Mouse (Mus musculus): ENCODE measurements at regions not wholly inside any gene's neighbourhood (a gene's known extent, or its start where the extent isn't known, plus 50 kb on each side); places are given as distances from the start of the nearest gene placed in this dataset.

DNA sequence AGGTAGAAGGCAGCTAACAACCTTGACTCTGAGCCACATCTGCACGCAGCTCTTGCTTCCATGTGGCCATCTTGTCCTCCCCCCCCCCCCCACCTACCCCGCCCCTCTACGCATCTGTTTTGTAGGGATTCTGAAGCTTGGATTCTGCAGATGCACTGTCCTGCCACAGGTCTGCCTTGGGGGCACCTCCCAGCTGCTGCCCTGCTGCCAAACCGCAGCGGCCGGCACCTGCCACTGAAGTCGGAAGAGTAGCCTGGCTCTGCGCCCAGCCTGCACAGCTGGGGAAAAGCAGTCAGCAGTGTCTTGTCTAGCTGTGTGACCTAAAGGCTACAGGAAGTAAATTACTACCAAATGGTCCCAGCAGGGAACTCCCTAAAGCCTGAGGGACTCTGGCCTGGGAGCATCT is 119.3 kb downstream of the Ddx1 start:
- H3K36me3 ChIP-seq: no peaks in the 10 kb centered on the region
- H3K4me2 ChIP-seq: no peak overlapping the region
- no peaks in the 10 kb centered on the region for H3K9me3 ChIP-seq
- H3K27me3 ChIP-seq (replicated peaks): no peaks in the 10 kb centered on the region
- no peaks in the 10 kb centered on the region for H3K4me1 ChIP-seq
- no peak overlapping the region for H3K27ac ChIP-seq
- whole genome bisulfite sequencing: 57% methylated on average over 8 of the region's 8 CpGs
- H3K4me3 ChIP-seq (replicated peaks): no peak overlapping the region
- peak; percentile 59; the same call in 1 of the 2 replicates for ATAC-seq (ENCODE audit: insufficient read depth, low FRiP score, low read depth)
- H3K9ac ChIP-seq: no peak overlapping the region

DNA sequence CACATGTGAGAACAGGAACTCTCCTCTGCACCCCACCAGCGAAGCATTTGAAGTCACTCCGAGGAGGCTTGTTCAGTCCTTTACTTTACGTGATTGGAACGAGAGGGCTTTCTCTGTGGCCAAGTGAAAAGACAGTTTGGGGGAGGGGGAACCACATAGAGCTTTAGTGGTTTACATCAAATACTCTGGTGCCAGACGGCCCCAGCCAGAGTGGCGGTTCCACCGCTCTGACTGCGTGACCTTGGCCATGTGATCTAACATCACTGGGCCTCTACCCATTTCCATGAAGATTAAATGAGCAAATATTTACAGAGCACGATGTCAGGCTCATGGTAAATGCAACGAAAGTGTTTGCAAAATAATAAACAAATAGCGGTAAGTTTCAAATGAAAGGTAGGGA is 121.6 kb downstream of the Ddx1 start:
- Histone ChIP-seq H3K9me3 (no peaks in the 10 kb centered on the region), H3K9ac (no peak overlapping the region), H3K27ac (no peak overlapping the region), H3K4me3 (replicated peaks) (no peak overlapping the region), H3K36me3 (no peaks in the 10 kb centered on the region), H3K4me1 (no peaks in the 10 kb centered on the region), H3K4me2 (no peak overlapping the region), H3K27me3 (replicated peaks) (no peaks in the 10 kb centered on the region)
- ATAC-seq (ENCODE audit: insufficient read depth, low FRiP score, low read depth): no peak
- 40% methylated on average over 11 of the region's 11 CpGs for WGBS

DNA sequence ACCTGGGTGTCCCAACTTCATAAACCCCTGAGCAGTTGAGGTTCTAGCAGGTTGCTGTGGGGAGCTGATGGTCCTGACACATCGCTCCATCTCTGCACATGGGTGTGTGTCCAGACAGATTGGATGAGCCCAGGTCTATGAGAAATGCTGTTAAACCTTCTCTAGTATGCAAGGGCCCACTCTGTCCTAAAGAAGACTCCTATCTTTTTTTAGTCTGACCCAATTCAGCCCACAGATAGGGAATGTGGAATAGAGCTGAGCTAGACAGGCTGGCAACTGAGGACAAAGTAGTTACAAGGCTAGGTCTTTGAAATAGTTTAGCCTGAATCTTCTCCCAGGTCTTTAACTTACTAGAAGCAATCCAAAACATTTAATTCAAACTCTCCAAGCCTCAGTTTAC is 124.0 kb downstream of the Ddx1 start:
- Histone ChIP-seq H3K27me3 (replicated peaks) (no peaks in the 10 kb centered on the region), H3K9me3 (no peaks in the 10 kb centered on the region), H3K9ac (no peak overlapping the region), H3K4me3 (replicated peaks) (no peak overlapping the region), H3K27ac (no peak overlapping the region), H3K36me3 (no peaks in the 10 kb centered on the region), H3K4me2 (no peak overlapping the region), H3K4me1 (no peaks in the 10 kb centered on the region)
- no peak for ATAC-seq (ENCODE audit: insufficient read depth, low FRiP score, low read depth)
- 97% methylated on average over 1 of the region's 1 CpGs for WGBS

DNA sequence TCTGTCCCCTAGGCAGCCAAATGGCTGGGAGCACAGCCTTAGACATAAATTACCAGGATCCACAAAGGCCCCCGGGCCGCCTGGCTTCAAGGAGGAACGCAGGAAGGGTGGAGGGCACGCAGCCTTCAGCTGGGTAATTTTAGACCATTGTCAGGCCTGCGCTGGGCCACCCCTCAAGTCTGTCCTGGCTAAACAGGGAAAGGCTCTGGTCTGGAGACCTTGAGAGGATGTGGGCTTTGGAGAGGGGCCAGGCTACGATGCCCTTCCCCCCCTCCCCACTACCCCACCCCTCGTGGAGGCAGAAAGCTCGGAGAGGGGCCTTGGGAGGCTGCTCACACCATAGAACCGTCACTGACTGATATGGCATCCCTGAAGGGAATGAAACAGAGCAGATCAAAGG is 126.7 kb downstream of the Ddx1 start:
- Histone ChIP-seq H3K9me3 (no peaks in the 10 kb centered on the region), H3K27me3 (replicated peaks) (no peaks in the 10 kb centered on the region), H3K9ac (no peak overlapping the region), H3K27ac (no peak overlapping the region), H3K4me1 (no peaks in the 10 kb centered on the region), H3K4me2 (no peak overlapping the region), H3K36me3 (no peaks in the 10 kb centered on the region), H3K4me3 (replicated peaks) (no peak overlapping the region)
- WGBS: 25% methylated on average over 9 of the region's 9 CpGs
- ATAC-seq (ENCODE audit: insufficient read depth, low FRiP score, low read depth): no peak

DNA sequence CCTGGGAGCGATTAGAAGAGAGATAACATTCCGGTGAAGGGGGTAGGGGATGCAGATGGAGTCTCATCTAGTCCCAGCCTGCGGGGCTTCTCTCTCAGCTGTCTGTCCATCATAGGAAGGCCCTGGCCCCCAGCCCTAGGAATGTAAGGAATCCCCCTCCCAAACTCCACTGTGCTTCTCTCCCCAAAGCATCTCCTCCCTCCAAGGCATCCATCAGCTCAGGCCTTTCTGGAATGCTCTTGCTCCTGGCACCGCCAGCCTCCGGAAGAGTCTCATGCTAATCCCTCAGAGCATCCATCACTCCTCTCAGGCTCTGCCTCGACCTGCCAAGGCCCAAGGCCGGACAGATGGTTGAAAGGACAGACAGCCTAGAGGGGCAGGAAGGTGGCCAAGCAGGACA is 128.4 kb downstream of the Ddx1 start:
- Histone ChIP-seq H3K9me3 (no peaks in the 10 kb centered on the region), H3K4me3 (replicated peaks) (no peak overlapping the region), H3K4me1 (no peaks in the 10 kb centered on the region), H3K9ac (no peak overlapping the region), H3K36me3 (no peaks in the 10 kb centered on the region), H3K27me3 (replicated peaks) (no peaks in the 10 kb centered on the region), H3K4me2 (no peak overlapping the region), H3K27ac (no peak overlapping the region)
- WGBS: 26% methylated on average over 7 of the region's 7 CpGs
- peak; percentile 55 for ATAC-seq (ENCODE audit: insufficient read depth, low FRiP score, low read depth)

DNA sequence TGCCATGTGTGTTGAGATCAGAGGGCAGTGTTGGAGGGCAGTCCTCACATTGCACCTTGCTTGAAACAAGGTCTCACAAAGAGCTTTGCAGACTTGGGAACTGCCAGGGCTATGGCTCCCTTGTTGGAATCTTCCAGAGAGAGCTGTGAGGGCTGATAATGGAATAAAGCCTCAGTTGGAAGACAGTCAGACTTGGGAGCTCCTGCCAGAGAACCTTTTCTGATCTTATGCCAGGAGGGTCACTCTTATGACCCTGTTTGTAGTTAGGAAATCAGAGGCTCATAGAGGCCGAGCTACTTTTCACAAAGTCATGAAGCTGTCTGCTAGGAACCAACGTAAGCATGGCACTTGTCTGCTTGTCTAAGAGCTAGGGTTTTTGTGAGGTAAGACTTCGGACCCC is 129.4 kb downstream of the Ddx1 start:
- WGBS: 71% methylated on average over 3 of the region's 3 CpGs
- no peaks in the 10 kb centered on the region for H3K9me3 ChIP-seq

DNA sequence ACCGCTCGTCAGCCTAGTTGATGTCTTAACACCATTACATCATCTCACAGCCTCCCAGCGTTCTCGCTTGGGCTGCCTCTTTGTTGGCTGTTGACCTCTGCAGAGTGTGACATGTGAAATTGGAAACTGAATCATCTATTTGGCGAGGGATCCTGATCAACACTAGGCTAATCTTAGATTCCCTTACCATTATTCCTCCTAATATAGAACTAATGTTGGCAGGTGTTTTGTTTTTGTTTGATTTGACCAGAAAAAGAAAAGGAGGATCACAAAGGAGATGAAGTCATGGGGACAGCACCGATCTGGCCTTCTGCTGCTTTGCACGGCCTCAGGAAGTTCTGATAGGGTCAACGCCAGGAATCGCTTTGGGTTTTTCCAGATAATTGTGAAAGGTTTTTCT is 131.0 kb downstream of the Ddx1 start:
- Histone ChIP-seq H3K4me1 (no peaks in the 10 kb centered on the region), H3K4me3 (replicated peaks) (no peak overlapping the region), H3K27ac (no peak overlapping the region), H3K9me3 (no peaks in the 10 kb centered on the region), H3K36me3 (no peaks in the 10 kb centered on the region), H3K4me2 (no peak overlapping the region), H3K27me3 (replicated peaks) (no peaks in the 10 kb centered on the region), H3K9ac (no peak overlapping the region)
- ATAC-seq (ENCODE audit: insufficient read depth, low FRiP score, low read depth): no peak
- WGBS: 63% methylated on average over 9 of the region's 9 CpGs

More for the DNA sequence above, 129.4 kb downstream of the Ddx1 start:
- Histone ChIP-seq H3K4me1 (no peaks in the 10 kb centered on the region), H3K27ac (no peak overlapping the region), H3K36me3 (no peaks in the 10 kb centered on the region), H3K27me3 (replicated peaks) (no peaks in the 10 kb centered on the region), H3K4me3 (replicated peaks) (no peak overlapping the region), H3K9ac (no peak overlapping the region), H3K4me2 (no peak overlapping the region)
- no peak for ATAC-seq (ENCODE audit: insufficient read depth, low FRiP score, low read depth)

DNA sequence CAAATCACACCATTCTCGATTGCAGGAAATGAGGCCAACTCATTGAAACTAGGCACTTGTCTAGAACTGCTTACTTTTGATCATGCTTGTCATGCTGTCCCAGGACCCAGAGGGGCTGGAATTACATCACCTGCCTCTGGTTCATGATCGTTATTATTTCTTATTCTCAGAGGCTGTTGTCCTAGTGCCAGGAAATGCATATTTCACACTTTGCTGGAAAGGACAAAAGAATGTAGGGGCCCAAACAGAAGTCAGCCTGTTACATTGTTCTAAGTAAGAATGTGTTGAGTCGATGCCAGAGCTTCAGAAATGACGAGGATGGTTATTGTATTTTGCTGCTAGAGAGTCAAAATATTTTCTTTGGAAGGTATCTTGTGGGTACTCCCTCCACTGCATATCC is 134.7 kb downstream of the Ddx1 start:
- H3K36me3 ChIP-seq: no peaks in the 10 kb centered on the region
- 64% methylated on average over 4 of the region's 4 CpGs for WGBS
- H3K9ac ChIP-seq: no peak overlapping the region
- H3K4me2 ChIP-seq: no peak overlapping the region
- H3K4me1 ChIP-seq: no peaks in the 10 kb centered on the region
- H3K9me3 ChIP-seq: no peaks in the 10 kb centered on the region
- H3K27me3 ChIP-seq (replicated peaks): no peaks in the 10 kb centered on the region
- no peak overlapping the region for H3K4me3 ChIP-seq (replicated peaks)
- ATAC-seq (ENCODE audit: insufficient read depth, low FRiP score, low read depth): no peak
- no peak overlapping the region for H3K27ac ChIP-seq

DNA sequence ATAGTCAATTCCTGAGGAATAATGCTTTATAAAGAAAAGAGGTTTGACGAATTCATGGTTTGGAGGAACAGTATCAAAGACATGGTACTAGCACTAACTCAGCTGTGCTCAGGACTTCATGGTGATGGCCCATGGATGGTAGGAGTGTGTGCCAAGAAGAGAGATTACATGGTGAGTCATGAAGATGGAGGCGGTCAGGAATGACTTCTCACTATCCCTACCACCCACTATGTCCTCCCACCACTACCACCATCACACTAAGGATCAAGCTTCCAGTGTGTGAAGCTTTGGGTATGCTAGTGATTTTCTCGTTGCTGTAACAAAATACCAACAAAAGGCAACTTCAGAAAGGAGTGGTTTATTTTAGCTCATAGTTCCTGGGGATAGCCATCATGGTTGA is 142.1 kb downstream of the Ddx1 start:
- 88% methylated on average over 3 of the region's 3 CpGs for WGBS
- H3K4me1 ChIP-seq: no peaks in the 10 kb centered on the region
- ATAC-seq (ENCODE audit: insufficient read depth, low FRiP score, low read depth): no peak

DNA sequence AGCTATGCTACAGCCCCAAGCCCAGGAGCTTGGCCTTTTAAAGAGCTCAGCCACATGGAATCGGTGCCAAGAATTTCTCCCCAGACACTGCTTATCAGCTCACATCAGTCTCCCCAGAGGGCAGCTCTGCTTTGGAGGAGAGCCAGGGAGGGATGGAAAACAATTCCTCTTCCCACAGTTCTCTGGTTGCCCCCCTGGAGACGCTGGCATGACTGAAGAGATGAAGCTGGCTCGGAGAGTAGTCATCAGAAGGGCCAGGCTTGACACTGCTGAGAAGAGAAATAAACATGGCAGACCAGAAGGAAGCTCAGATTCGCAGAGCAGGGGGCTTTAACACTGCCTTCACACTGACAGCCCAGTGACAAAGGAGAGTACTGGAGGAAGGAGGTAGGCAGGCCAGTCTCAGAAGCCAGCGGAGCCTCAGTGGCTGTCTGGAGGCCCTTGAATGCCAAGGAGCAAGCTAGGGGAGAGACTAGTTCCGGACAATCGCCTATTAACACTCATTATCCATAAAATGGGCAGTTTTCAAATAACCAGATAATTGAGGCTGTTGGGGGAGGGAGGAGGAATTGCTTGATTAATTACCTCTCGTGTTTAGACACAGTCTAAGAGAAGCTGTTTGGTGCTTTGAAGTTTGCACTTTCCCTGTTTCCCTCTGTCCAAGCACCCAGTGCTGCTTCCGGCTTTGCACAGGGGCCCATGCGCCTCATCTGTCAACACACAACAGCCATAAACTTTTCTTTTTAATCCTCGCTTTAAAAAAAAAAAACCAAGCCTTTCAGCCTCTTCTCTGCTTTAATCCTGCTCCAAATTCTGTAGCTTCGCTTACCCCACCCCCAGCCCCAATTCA is 148.3 kb downstream of the Ddx1 start:
- no peak overlapping the region for H3K9ac ChIP-seq
- no peak overlapping the region for H3K4me3 ChIP-seq (replicated peaks)
- 0 out of 2 replicates have a peak, but pooled peaks cover 8% of the 10 kb centered on the region for H3K4me1 ChIP-seq
- WGBS: 29% methylated on average over 12 of the region's 12 CpGs
- H3K9me3 ChIP-seq: no peaks in the 10 kb centered on the region
- no peaks in the 10 kb centered on the region for H3K36me3 ChIP-seq
- H3K27me3 ChIP-seq (replicated peaks): no peaks in the 10 kb centered on the region
- no peak; the same call in 1 of the 2 replicates for ATAC-seq (ENCODE audit: insufficient read depth, low FRiP score, low read depth)
- H3K4me2 ChIP-seq: no peak overlapping the region
- no peak overlapping the region for H3K27ac ChIP-seq

More for the DNA sequence above, 142.1 kb downstream of the Ddx1 start:
- H3K27me3 ChIP-seq (replicated peaks): no peaks in the 10 kb centered on the region
- no peaks in the 10 kb centered on the region for H3K36me3 ChIP-seq
- H3K27ac ChIP-seq: no peak overlapping the region
- no peak overlapping the region for H3K4me2 ChIP-seq
- no peak overlapping the region for H3K4me3 ChIP-seq (replicated peaks)
- no peaks in the 10 kb centered on the region for H3K9me3 ChIP-seq
- no peak overlapping the region for H3K9ac ChIP-seq

DNA sequence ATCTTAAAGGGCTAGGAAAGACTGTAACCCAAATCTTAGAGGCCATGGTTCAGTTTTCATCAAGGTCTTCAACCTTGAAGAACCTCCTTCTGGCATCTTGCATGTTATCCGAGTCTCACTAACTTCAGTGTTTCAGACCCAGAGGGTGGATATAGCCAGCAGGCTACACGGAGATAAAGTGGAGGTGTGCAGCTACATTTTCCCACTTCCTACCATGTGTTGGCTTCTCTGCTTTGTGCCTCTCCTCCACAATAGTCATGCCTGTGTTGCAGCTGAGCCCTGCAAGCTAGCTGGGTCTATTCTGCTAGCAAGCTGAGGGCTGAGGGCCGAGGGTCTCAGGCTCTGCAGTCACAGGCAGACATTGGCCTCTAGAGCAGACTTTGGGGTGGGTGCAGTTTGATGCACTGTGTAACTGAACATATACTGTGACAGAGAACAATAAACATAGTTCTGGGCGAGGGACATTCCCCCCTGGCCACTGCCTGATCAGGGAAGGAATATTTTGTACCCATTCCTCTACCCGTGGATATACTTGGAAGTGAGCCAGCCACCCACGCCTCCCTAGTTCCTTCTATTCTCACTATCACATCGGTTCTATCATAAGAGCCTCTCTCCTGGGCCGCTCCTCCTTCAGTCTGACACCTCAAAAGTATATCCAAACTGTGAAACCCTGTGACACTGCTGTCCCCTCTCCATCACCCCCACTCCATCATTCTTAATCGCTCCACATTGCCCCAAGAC is 152.6 kb upstream of the Mycn start:
- Histone ChIP-seq H3K27me3 (replicated peaks) (no peaks in the 10 kb centered on the region), H3K36me3 (no peaks in the 10 kb centered on the region), H3K4me2 (no peak overlapping the region), H3K9ac (no peak overlapping the region), H3K4me3 (replicated peaks) (no peak overlapping the region), H3K4me1 (no peaks in the 10 kb centered on the region), H3K27ac (no peak overlapping the region), H3K9me3 (no peaks in the 10 kb centered on the region)
- ATAC-seq (ENCODE audit: insufficient read depth, low FRiP score, low read depth): no peak
- WGBS: 50% methylated on average over 9 of the region's 9 CpGs

DNA sequence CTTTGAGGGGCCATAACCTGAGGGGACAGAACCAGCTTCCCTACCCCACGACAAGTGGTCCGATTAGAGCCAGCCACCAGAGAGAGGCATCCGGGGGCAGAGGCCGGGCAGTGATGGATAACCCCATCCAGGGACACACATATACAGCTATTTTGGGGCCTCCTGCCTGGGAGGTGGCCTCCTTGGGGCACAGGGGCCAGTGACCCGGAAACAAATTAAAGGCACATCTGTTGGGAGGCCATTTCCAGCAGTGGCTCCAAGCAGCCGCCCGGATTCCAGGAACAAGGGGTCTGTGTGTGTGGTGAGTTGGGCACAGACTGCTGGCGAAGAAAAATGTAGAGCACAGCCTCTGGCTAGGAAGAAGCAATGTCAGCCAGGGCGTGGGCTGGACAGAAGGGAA is 144.2 kb upstream of the Mycn start:
- no peak overlapping the region for H3K4me2 ChIP-seq
- no peaks in the 10 kb centered on the region for H3K27me3 ChIP-seq (replicated peaks)
- no peak overlapping the region for H3K4me3 ChIP-seq (replicated peaks)
- H3K4me1 ChIP-seq: no peaks in the 10 kb centered on the region
- H3K36me3 ChIP-seq: no peaks in the 10 kb centered on the region
- no peak overlapping the region for H3K27ac ChIP-seq
- no peak for ATAC-seq (ENCODE audit: insufficient read depth, low FRiP score, low read depth)
- 56% methylated on average over 9 of the region's 9 CpGs for WGBS
- no peak overlapping the region for H3K9ac ChIP-seq
- H3K9me3 ChIP-seq: no peaks in the 10 kb centered on the region

Measured in stomach, embryonic 15.5 days (tissue).